Mouse (Mus musculus) embryonic facial prominence, embryonic 12.5 days (tissue): ENCODE data around the gene Olfr1305. TPM values are rescaled to one million over a fixed set of nuclear protein-coding genes. Genes with fewer than 3 reads are reported as not detected.

Source experiments
- ATAC-seq: fragments of 200-750 bp; cut with Nextera tagmentation; 2 replicates; pipeline ENCODE4 v1.8.0; 2017; ENCODE audit not compliant: insufficient number of reproducible peaks, insufficient read depth, low FRiP score, low TSS enrichment
- H3K27ac ChIP-seq: fragments of 300-500 bp; sonication (generic); 2 replicates; pipeline ENCODE4 v1.5.1; 2016; ENCODE audit warnings: mild to moderate bottlenecking
- H3K27me3 ChIP-seq: fragments of 300-500 bp; sonication (generic); 2 replicates; pipeline ENCODE4 v1.6.1; 2016; ENCODE audit warnings: mild to moderate bottlenecking, moderate library complexity
- H3K36me3 ChIP-seq: fragments of 300-500 bp; sonication (generic); 2 replicates; pipeline ENCODE4 v1.6.1; 2016; ENCODE audit warnings: mild to moderate bottlenecking
- H3K4me1 ChIP-seq: fragments of 300-500 bp; sonication (generic); 2 replicates; pipeline ENCODE4 v1.6.1; 2016
- H3K4me2 ChIP-seq: fragments of 300-500 bp; sonication (generic); replicated peaks from 2 replicates; pipeline ENCODE4 v1.6.1; 2016; ENCODE audit warnings: mild to moderate bottlenecking, moderate library complexity
- H3K4me3 ChIP-seq: fragments of 300-500 bp; sonication (generic); 2 replicates; pipeline ENCODE4 v1.5.1; 2016; ENCODE audit warnings: mild to moderate bottlenecking
- H3K9ac ChIP-seq: fragments of 300-500 bp; sonication (generic); 2 replicates; pipeline ENCODE4 v1.6.1; 2016; ENCODE audit warnings: mild to moderate bottlenecking, moderate library complexity
- H3K9me3 ChIP-seq: fragments of 300-500 bp; sonication (generic); 2 replicates; pipeline ENCODE4 v1.6.1; 2016; ENCODE audit warnings: mild to moderate bottlenecking, moderate library complexity
- WGBS: fragments of 180-500 bp; shearing (Covaris S2); methylation state at CpG from one replicate; pipeline ENCODE4 v1.1.7; 2016; 5-methylcytosine and 5-hydroxymethylcytosine counted together
- polyA plus RNA-seq: library from polyadenylated mRNA; unstranded; fragments of >200 nt; fragmentation: Nextera tagmentation; extraction: Ambion mirVana; gene quantifications from 2 replicates; pipeline ENCODE4 v1.2.1, GENCODE M21; 2016

Gene Olfr1305
- polyA plus RNA-seq = not detected in 2 replicates

DNA sequence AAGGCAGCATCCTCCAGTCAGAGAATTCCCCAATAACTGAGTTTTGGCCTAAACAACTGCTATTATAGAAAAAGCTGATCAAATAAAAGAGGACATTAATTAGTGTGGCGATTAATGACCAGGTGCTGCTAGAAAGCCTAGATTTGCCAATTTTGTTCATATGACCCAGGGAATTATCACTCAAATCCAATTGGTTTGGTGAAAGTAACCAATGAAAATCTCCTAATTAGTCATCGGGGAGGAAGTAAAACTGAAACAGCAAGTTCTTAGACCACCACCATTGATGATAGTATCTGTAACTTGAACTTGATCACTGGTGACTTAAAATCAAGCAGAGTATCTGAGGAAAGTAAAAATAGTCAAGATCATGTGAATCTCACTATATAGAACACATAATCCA, at the start of gene Olfr1305:
Gene Olfr1305 (minus strand): TSS at position 101 of the 400 bp plus-strand sequence.
- Histone ChIP-seq H3K9me3 (0 out of 2 replicates have a peak, but pooled peaks cover 3% of the 10 kb centered on the region), H3K4me2 (no peak within 1 kb of the TSS), H3K27ac (no peak within 1 kb of the TSS), H3K36me3 (no peaks in the 10 kb centered on the region), H3K9ac (no peak within 1 kb of the TSS), H3K4me3 (no peak within 1 kb of the TSS), H3K4me1 (no peaks in the 10 kb centered on the region), H3K27me3 (no peaks in the 10 kb centered on the region)
- WGBS = 85% methylated on average over 2 of the region's 2 CpGs
- no peak for ATAC-seq

DNA sequence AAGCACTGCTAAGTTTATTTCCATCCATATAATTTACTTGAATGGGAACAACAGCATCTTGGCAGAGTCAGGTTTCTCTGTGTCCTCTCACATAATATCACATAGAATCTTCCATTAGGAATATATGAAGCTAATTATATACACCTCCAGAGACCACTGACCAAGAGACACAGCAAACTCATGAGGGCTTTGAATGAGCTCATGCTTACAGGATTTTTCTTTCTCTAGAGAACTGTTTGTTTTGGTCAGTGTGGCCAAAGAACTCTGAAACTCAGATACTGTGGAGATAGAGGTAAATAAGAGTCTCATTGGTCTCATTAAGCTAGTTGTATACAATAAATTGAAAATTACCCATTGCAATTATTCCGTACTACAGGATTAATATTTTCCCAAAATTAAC, 39.2 kb upstream of the Olfr1305 start, which contains the start of gene Olfr1306:
Gene Olfr1306 (minus strand): TSS at position 101 of the 400 bp plus-strand sequence.
- WGBS = 82% methylated on average over 1 of the region's 1 CpGs
- no peak within 1 kb of the TSS for H3K4me2 ChIP-seq
- ATAC-seq = no peak
- no peak within 1 kb of the TSS for H3K9ac ChIP-seq
- H3K36me3 ChIP-seq = no peaks in the 10 kb centered on the region
- no peaks in the 10 kb centered on the region for H3K4me1 ChIP-seq
- H3K27ac ChIP-seq = no peak within 1 kb of the TSS
- no peaks in the 10 kb centered on the region; the same call in 1 of the 2 replicates for H3K9me3 ChIP-seq
- H3K4me3 ChIP-seq = no peak within 1 kb of the TSS
- H3K27me3 ChIP-seq = no peaks in the 10 kb centered on the region

DNA sequence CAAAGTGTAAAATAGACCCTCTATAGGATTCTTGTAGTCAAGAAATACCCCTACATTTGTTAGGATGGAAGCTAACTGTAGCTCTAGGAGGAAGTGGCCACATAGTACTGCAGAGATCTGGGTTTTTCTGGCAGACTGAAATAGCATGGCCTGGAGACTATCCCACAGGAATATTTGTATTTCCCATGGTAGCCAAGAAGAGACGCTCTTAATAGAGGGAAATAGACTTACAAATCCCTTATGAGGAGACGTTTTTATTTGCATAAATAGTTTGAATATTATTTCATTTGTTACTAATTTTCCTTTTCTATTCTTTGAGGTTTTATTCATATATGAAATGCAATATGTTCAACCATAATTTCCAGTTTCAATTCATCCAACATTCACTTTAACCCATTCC, 56.7 kb downstream of the Olfr1305 start, which contains the start of gene Olfr1303:
Gene Olfr1303 (minus strand): TSS at position 101 of the 400 bp plus-strand sequence.
- Histone ChIP-seq H3K36me3 (no peaks in the 10 kb centered on the region), H3K9me3 (no peaks in the 10 kb centered on the region), H3K27me3 (no peaks in the 10 kb centered on the region), H3K4me3 (no peak within 1 kb of the TSS), H3K9ac (no peak within 1 kb of the TSS), H3K27ac (no peak within 1 kb of the TSS), H3K4me2 (no peak within 1 kb of the TSS), H3K4me1 (no peaks in the 10 kb centered on the region)
- ATAC-seq = no peak
- WGBS = 84% methylated on average over 2 of the region's 2 CpGs

Other genes starting within 250 kb of the Olfr1305 start
- gene Olfr1298, start 227.9 kb downstream of the Olfr1305 start, polyA plus RNA-seq = not detected in 2 replicates
- not detected in 2 replicates for gene Olfr1299, start 215.7 kb downstream of the Olfr1305 start, polyA plus RNA-seq
- not detected in 2 replicates for gene Olfr1301, start 126.1 kb downstream of the Olfr1305 start, polyA plus RNA-seq
- gene Olfr1302, start 99.7 kb downstream of the Olfr1305 start, polyA plus RNA-seq = not detected in 2 replicates
- gene Olfr1303, start 56.8 kb downstream of the Olfr1305 start, polyA plus RNA-seq = not detected in 2 replicates
- not detected in 2 replicates for gene Olfr1306, start 39.1 kb upstream of the Olfr1305 start, polyA plus RNA-seq
- gene Olfr1307, start 72.3 kb upstream of the Olfr1305 start, polyA plus RNA-seq = not detected in 2 replicates
- gene Olfr1308, start 87.8 kb upstream of the Olfr1305 start, polyA plus RNA-seq = not detected in 2 replicates
- not detected in 2 replicates for gene Olfr1309, start 113.1 kb upstream of the Olfr1305 start, polyA plus RNA-seq
- not detected in 2 replicates for gene Olfr1310, start 135.6 kb upstream of the Olfr1305 start, polyA plus RNA-seq
- not detected in 2 replicates for gene Olfr1311, start 147.3 kb upstream of the Olfr1305 start, polyA plus RNA-seq
- not detected in 2 replicates for gene Olfr1312, start 173.1 kb upstream of the Olfr1305 start, polyA plus RNA-seq
- not detected in 2 replicates for gene Olfr1313, start 200.7 kb upstream of the Olfr1305 start, polyA plus RNA-seq
- not detected in 2 replicates for gene Olfr1314, start 219.6 kb upstream of the Olfr1305 start, polyA plus RNA-seq
- not detected in 2 replicates for gene Olfr1315-ps1, start 238.3 kb upstream of the Olfr1305 start, polyA plus RNA-seq